Mouse (Mus musculus) forebrain, embryonic 15.5 days (tissue): ENCODE results near the gene Lmna. TPM values are rescaled to one million over a fixed set of nuclear protein-coding genes. Genes with fewer than 3 reads are reported as not detected.

ENCODE experiments used
- ATAC-seq: fragments of 200-750 bp; cut with Nextera tagmentation; replicated peaks from 2 replicates; pipeline ENCODE4 v1.8.0; 2017; ENCODE audit warnings: mild to moderate bottlenecking, moderate TSS enrichment, moderate library complexity
- H3K27ac ChIP-seq: fragments of 300-500 bp; sonication (generic); replicated peaks from 2 replicates; pipeline ENCODE4 v1.5.1; 2015; ENCODE audit warnings: mild to moderate bottlenecking, inconsistent platforms
- H3K27me3 ChIP-seq: fragments of 300-500 bp; sonication (generic); 2 replicates; pipeline ENCODE4 v1.6.1; 2015; ENCODE audit warnings: inconsistent platforms
- H3K36me3 ChIP-seq: fragments of 300-500 bp; sonication (generic); 2 replicates; pipeline ENCODE4 v1.6.1; 2015; ENCODE audit warnings: mild to moderate bottlenecking, inconsistent platforms
- H3K4me1 ChIP-seq: fragments of 300-500 bp; sonication (generic); 2 replicates; pipeline ENCODE4 v1.6.1; 2015; ENCODE audit warnings: inconsistent platforms
- H3K4me2 ChIP-seq: fragments of 300-500 bp; sonication (generic); replicated peaks from 2 replicates; pipeline ENCODE4 v1.6.1; 2015; ENCODE audit warnings: mild to moderate bottlenecking, inconsistent platforms
- H3K4me3 ChIP-seq: fragments of 300-500 bp; sonication (generic); 2 replicates; pipeline ENCODE4 v1.5.1; 2015; ENCODE audit warnings: mild to moderate bottlenecking, inconsistent platforms
- H3K9ac ChIP-seq: fragments of 300-500 bp; sonication (generic); replicated peaks from 2 replicates; pipeline ENCODE4 v1.6.1; 2015; ENCODE audit warnings: mild to moderate bottlenecking, inconsistent platforms
- H3K9me3 ChIP-seq: fragments of 300-500 bp; sonication (generic); 2 replicates; pipeline ENCODE4 v1.6.1; 2016; ENCODE audit warnings: inconsistent platforms
- WGBS: fragments of 180-500 bp; shearing (Covaris S2); methylation state at CpG from one replicate; pipeline ENCODE4 v1.1.7; 2015; ENCODE audit warnings: mixed read lengths; 5-methylcytosine and 5-hydroxymethylcytosine counted together
- polyA plus RNA-seq: library from polyadenylated mRNA; unstranded; fragments of >200 nt; fragmentation: Nextera tagmentation; extraction: Ambion mirVana; gene quantifications from 2 replicates; pipeline ENCODE4 v1.2.1, GENCODE M21; 2015

Lmna gene
- polyA plus RNA-seq, 1 experiment from 2014 or later, result 27.5 TPM

DNA sequence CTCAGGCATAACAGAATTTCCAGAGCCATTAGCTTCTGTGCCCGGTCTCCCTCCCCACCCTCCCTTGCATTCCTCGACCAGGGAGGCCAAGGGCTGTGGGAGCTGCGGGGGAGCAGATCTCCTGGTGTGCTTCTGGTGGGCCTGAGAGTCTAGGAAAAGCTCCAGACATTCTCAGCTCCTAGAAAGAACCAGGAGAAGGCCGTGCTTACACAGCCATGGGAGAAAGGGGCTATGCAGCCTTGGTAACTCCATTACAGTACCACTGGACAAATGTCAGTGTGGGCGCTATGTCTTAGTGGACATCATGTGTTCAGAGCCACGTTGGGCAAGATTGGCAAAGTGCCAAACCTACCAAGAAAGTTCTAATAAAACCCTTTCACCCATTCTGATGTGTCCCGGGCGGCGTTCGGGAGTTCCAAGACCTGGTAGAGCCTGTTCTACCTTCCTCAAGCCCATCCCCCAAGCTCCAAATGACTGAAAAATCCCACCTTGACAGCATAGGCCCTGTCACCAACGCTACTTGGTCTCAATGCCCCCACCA, 7.7 kb downstream of the Lmna start:
- no peaks in the 10 kb centered on the region for H3K9me3 ChIP-seq
- H3K4me3 ChIP-seq, result peak overlapping the region; percentile 72
- H3K4me1 ChIP-seq, result peaks cover 18% of the 10 kb centered on the region
- H3K27ac ChIP-seq, result no peak overlapping the region
- H3K4me2 ChIP-seq, result peak overlapping the region; percentile 99
- no peak for ATAC-seq
- H3K36me3 ChIP-seq, result no peaks in the 10 kb centered on the region
- peak overlapping the region; percentile 74 for H3K9ac ChIP-seq
- WGBS, result 23% methylated on average over 11 of the region's 11 CpGs
- H3K27me3 ChIP-seq, result no peaks in the 10 kb centered on the region

DNA sequence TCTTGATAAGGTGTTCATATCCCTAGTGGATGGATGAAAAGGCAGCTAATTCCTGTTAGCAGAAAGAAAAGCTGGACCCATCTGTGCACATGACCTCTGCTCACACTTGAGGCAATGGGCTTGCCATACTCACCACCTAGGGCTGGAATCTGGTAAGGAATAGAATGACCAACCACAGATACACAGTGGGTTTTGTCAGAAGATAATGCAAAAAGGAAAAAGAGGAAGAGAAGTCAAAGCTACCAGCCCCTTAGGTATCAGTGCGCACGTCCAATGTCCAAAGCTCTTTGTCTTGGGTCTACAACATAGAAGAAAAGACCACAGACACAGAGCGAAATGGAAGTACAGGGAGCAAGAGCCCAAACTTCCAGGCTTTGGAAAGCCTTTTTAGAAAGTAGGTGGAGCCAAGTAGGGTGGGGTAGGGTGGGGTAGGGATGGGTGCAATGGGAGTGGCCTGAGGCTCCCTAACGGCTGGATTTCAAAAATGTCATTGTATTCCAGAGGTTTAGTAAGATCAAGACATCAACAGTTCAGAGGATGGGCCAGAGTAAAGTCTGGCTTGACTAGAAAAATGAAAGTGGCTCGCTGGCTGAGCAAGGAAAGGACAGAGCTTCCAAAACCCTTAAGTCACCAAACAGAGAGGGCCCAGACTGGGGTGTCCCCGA, 8.3 kb downstream of the Lmna start:
- peak overlapping the region; percentile 72 for H3K4me3 ChIP-seq
- no peaks in the 10 kb centered on the region for H3K27me3 ChIP-seq
- peaks cover 18% of the 10 kb centered on the region for H3K4me1 ChIP-seq
- no peak for ATAC-seq
- peak overlapping the region; percentile 99 for H3K4me2 ChIP-seq
- WGBS, result 57% methylated on average over 6 of the region's 6 CpGs
- no peaks in the 10 kb centered on the region for H3K36me3 ChIP-seq
- H3K9me3 ChIP-seq, result no peaks in the 10 kb centered on the region
- no peak overlapping the region for H3K9ac ChIP-seq
- H3K27ac ChIP-seq, result no peak overlapping the region

DNA sequence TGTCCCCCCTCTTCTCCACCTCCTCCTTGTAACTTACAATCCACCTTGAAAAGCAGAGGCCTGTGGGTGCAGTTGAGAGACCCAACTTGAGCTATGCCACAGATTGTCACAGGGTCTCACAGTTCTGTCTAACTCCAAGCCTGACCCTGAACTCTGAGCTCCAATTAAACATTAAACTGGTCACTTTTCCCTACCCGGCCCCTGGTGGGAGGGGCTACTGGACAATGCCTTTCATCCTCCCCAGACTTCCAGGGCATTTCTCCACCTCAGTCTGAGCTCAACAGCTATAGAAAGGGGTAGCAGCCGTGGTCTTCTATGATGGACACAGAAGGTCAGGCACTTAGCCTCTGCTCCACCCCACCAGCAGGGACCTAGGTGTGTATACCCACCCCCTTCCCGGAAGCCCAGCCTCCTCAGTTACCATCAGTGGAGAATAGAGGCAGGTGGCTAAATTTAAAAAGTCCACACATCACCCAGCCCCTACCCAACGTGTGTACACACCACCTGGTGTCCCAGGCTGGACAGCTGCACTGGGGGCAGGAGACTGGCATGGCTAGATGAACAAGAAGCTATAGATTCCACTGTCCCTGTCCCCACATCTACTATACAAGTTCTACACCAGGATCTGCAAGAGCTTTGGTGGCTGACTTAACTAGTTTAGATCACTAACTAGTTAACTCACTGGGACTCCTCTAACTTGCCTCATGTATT, 8.9 kb downstream of the Lmna start:
- Histone ChIP-seq H3K4me1 (peaks cover 18% of the 10 kb centered on the region), H3K9me3 (no peaks in the 10 kb centered on the region), H3K9ac (no peak overlapping the region), H3K4me2 (no peak overlapping the region), H3K27me3 (no peaks in the 10 kb centered on the region), H3K27ac (no peak overlapping the region), H3K4me3 (no peak overlapping the region), H3K36me3 (no peaks in the 10 kb centered on the region)
- ATAC-seq, result no peak
- WGBS, result 47% methylated on average over 4 of the region's 4 CpGs

DNA sequence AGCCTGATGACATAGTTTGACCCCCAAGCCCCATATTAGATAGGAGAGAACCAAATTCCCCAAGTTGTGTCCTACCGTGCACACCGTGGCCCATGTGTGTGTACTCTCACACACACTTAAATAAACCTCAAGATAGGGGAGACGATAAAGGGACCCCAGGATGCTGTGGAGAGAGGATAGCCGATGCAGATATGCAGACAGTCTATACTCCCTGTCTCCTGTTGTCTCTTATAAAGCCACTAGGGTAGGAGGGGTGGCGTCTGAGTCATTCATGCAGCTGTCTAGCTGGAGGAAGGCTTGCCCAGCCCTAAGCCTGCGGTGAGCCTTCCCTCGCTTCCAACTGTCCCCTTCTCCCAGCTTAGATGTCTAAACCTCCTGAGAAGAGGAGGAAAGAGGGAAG, 9.7 kb downstream of the Lmna start:
- 84% methylated on average over 7 of the region's 7 CpGs for WGBS
- Histone ChIP-seq H3K9me3 (no peaks in the 10 kb centered on the region), H3K4me3 (no peak overlapping the region), H3K4me1 (peaks cover 18% of the 10 kb centered on the region), H3K27ac (no peak overlapping the region), H3K9ac (no peak overlapping the region), H3K27me3 (no peaks in the 10 kb centered on the region), H3K36me3 (no peaks in the 10 kb centered on the region), H3K4me2 (no peak overlapping the region)
- no peak for ATAC-seq

DNA sequence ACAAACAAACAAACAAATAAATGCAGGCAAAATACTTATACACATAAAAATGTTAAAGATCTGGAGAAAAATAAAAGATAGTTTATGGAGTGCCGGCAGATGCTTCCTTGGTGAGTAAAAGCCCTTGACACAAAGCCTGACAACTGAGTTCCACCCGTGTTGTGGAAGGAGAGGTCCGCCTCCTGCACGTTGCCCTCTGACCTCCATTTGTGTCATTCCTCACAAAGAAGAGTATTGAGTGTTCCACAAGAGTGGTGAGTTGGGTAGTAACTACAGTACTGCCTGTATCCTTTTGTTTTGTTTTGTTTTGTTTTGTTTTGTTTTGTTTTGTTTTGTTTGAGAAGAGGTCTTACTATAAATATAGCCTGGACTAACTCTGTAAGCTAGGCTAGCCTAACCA, 10.2 kb downstream of the Lmna start:
- Histone ChIP-seq H3K27me3 (no peaks in the 10 kb centered on the region), H3K9me3 (no peaks in the 10 kb centered on the region), H3K27ac (no peak overlapping the region), H3K9ac (no peak overlapping the region), H3K4me3 (no peak overlapping the region), H3K4me1 (peaks cover 18% of the 10 kb centered on the region), H3K36me3 (no peaks in the 10 kb centered on the region), H3K4me2 (no peak overlapping the region)
- WGBS, result 71% methylated on average over 4 of the region's 4 CpGs
- no peak for ATAC-seq

DNA sequence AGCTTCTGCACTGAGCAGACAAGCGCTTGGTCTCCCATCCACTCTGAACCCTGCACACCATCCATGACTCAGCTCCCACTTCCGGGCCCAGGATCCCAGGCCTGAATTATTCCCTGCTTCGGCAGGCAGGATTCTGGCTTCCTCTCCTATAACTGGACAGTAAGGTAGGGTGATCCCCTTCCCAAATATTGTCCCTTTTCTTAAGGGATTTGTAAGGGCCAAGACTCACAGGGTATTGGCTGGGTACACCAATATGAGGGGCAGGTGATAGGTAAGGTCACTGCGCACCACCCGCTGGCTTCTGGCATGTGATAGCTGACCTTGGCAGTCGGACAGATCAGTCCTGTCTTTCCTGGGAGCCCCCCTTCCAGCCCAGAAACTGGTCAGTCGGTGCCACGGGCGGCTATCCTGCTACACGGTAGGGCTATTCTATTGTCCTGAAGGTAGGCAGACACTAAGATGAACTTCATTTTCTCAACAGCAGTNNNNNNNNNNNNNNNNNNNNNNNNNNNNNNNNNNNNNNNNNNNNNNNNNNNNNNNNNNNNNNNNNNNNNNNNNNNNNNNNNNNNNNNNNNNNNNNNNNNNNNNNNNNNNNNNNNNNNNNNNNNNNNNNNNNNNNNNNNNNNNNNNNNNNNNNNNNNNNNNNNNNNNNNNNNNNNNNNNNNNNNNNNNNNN, 13.9 kb downstream of the Lmna start:
- 80% methylated on average over 10 of the region's 10 CpGs for WGBS
- Histone ChIP-seq H3K9me3 (no peaks in the 10 kb centered on the region), H3K36me3 (no peaks in the 10 kb centered on the region), H3K27ac (no peak overlapping the region), H3K4me2 (no peak overlapping the region), H3K4me3 (no peak overlapping the region), H3K27me3 (no peaks in the 10 kb centered on the region), H3K4me1 (peaks cover 12% of the 10 kb centered on the region), H3K9ac (no peak overlapping the region)
- ATAC-seq, result no peak

DNA sequence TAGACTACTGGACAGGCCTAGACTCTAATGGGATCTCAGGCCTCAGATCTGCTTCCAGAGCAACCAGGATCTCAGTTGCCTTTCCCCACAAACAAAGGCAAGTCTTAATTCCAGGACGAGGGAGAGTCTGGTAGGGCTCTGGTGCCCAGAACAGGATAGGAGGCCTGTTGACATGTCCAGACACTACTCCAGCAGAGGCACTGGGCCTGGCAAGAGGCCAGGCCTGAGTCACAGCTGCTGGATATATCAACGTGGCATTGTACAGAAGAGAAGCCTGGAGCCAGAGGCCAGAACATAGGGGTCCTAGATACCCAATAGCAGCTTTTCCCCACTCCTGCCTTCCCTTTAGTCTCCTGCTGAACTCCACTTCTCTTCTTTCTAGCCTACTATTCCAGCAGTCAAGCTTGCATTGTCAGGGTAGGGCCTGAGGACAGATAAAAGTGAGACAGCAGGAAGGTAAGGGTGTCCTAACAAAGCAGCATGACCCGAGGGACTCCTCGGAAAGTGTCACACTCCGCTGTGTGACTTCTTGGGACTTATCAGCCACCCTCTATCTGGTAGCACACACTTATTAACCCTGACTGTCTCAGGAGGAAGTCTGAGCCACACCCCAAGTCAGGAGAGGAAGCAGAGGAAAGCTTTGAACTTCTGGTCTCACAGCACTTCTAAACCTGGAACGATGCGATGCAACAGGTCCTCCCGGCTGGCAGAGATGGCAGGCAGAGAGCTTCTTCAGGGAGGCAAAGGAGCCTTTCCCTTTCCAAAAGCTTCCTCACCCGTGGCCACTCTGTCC, 14.7 kb downstream of the Lmna start:
- Histone ChIP-seq H3K4me1 (peaks cover 12% of the 10 kb centered on the region), H3K9ac (no peak overlapping the region; the same call in 1 of the 2 replicates)

DNA sequence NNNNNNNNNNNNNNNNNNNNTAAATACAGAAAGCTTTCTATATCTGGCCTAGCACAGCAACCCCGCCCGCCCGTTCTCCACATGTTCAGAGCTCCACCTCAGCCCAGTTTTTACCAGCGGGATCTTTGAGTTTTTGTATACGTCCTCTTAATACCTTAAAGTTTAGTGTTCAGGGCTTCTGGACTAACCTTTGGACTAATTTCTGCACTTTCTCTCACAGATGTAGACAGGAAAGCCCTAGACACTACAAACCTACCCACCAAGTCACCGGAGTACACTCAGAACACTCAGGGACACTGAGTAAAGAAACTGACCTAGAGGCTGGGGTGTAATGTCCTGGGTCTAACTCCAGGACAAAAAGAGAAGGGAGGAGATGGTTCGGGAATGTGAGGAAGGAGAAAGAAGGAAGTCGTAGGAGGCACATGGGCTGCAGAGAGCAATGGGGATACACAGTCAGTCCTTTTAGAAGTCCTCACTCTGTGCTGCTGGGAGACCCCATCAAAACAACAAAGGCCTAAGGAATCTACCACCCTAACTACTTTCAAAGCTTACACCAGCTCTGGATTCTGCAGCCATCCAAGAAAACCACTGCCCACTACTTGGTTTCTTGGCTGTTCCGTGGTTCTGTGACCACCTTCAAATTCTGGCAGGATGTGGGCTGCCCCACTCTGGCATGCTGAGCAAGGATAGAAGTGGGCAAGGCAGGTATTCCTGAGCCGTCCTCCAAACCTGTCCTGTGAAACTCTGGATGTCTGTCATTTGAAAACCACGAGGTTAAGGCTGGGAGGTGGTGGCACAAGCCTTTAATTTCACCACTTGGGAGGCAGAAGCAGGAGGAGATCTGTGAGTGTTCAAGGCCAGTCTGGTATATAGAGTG, 15.8 kb downstream of the Lmna start:
- no peak overlapping the region for H3K4me3 ChIP-seq
- peaks cover 12% of the 10 kb centered on the region for H3K4me1 ChIP-seq
- no peaks in the 10 kb centered on the region for H3K36me3 ChIP-seq
- H3K9ac ChIP-seq, result no peak overlapping the region
- H3K27ac ChIP-seq, result no peak overlapping the region
- WGBS, result 83% methylated on average over 11 of the region's 11 CpGs
- no peaks in the 10 kb centered on the region for H3K27me3 ChIP-seq
- ATAC-seq, result no peak
- H3K9me3 ChIP-seq, result no peaks in the 10 kb centered on the region
- no peak overlapping the region for H3K4me2 ChIP-seq

More for the DNA sequence above, 14.7 kb downstream of the Lmna start:
- no peak overlapping the region for H3K4me2 ChIP-seq
- no peak overlapping the region for H3K27ac ChIP-seq
- WGBS, result 67% methylated on average over 9 of the region's 9 CpGs
- H3K27me3 ChIP-seq, result no peaks in the 10 kb centered on the region
- H3K36me3 ChIP-seq, result no peaks in the 10 kb centered on the region
- H3K9me3 ChIP-seq, result no peaks in the 10 kb centered on the region
- H3K4me3 ChIP-seq, result no peak overlapping the region
- ATAC-seq, result no peak

DNA sequence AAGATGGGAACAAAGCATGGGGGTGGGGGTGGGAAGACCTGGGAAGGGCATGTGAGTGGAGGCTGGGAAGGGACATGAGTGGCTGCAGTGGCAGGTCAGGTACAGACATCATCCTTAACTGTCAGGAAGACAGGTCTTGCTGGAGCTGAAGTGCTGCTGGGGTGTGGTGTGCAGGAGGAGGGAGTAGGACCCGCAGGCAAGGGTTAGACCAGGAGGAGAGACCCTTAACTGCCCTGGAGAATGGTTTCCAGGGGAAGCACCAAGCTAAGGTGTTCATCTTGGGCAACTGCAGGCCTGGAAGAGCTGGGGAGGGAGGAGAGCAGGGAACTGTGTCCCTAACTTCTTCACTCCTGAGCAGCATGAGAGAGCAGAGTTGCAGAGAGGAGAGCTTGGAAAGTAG, 22.4 kb downstream of the Lmna start:
- Histone ChIP-seq H3K4me2 (no peak overlapping the region), H3K27me3 (peaks cover 36% of the 10 kb centered on the region), H3K9me3 (no peaks in the 10 kb centered on the region), H3K4me3 (no peak overlapping the region), H3K4me1 (peaks cover 12% of the 10 kb centered on the region), H3K36me3 (no peaks in the 10 kb centered on the region), H3K9ac (no peak overlapping the region), H3K27ac (no peak overlapping the region)
- no peak for ATAC-seq
- 87% methylated on average over 1 of the region's 1 CpGs for WGBS

DNA sequence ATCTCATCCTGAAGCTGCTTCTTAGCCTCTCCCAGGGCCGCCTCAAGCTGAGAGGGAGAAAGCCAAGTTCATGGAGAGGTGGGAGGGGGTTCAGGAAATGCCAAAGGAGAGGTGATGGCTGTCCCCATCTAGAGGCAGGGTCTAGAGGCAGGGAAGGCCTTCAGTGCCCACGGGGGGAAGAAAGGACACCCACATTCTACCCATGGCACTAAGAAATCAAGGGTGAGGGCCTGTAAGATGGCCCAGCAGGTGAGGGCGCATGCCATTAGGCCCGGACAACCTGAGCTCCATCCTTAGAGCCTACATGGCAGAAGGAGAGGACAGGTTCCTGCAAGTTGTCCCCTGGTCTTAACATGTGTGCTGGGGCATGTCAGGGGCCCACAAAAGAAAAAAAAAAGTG, 22.9 kb downstream of the Lmna start:
- no peaks in the 10 kb centered on the region for H3K36me3 ChIP-seq

DNA sequence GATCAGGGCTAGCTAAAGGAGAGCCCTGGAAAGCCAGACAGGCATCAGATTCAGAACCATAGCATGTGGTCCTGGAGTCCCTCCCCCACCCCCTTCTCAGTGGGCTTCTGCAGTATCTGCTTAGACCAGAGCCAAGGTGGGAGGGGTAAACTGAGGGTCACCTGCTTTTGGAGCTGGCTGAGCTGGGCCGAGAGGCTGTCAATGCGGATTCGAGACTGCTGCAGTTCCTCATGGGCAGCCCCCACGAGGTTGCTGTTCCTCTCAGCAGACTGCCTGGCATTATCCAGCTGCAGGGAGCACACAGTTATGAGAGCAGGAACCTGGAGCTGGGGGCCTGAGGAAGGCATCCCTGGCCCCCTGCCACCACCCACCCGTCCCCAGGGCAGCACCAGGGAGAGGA, 23.7 kb downstream of the Lmna start:
- no peak overlapping the region for H3K27ac ChIP-seq
- WGBS, result 72% methylated on average over 5 of the region's 5 CpGs
- H3K27me3 ChIP-seq, result peaks cover 37% of the 10 kb centered on the region
- no peaks in the 10 kb centered on the region for H3K36me3 ChIP-seq
- no peak overlapping the region for H3K9ac ChIP-seq
- ATAC-seq, result no peak
- H3K4me1 ChIP-seq, result peaks cover 16% of the 10 kb centered on the region
- no peak overlapping the region for H3K4me3 ChIP-seq
- H3K9me3 ChIP-seq, result no peaks in the 10 kb centered on the region
- H3K4me2 ChIP-seq, result no peak overlapping the region

More for the DNA sequence above, 22.9 kb downstream of the Lmna start:
- Histone ChIP-seq H3K4me3 (no peak overlapping the region), H3K4me2 (no peak overlapping the region), H3K4me1 (peaks cover 15% of the 10 kb centered on the region), H3K9me3 (no peaks in the 10 kb centered on the region), H3K27me3 (peaks cover 37% of the 10 kb centered on the region), H3K27ac (no peak overlapping the region), H3K9ac (no peak overlapping the region)
- ATAC-seq, result no peak
- 72% methylated on average over 4 of the region's 4 CpGs for WGBS
